Mouse (Mus musculus): ENCODE measurements at regions not wholly inside any gene's neighbourhood (a gene's known extent, or its start where the extent isn't known, plus 50 kb on each side); places are given as distances from the start of the nearest gene placed in this dataset.

GRCm38 (mm10) chr14:72175751-72176150 is 315.9 kb downstream of the Gm9195 start:
- TF ChIP-seq GATA1 (IDR thresholded peaks at IDR 0.05; ENCODE audit: borderline replicate concordance, low read length) (no peak), FLI1 (IDR thresholded peaks at IDR 0.05; ENCODE audit: low read length) (no peak)

Measured in megakaryocyte, embryonic 14.5 days (primary cell).